Mouse (Mus musculus) adrenal gland, postnatal 0 days (tissue): ENCODE measurements around the gene Gm15217. TPM values are rescaled to one million over a fixed set of nuclear protein-coding genes. Genes with fewer than 3 reads are reported as not detected.

ENCODE experiments used
- polyA plus RNA-seq: library from polyadenylated mRNA; unstranded; fragments of >200 nt; fragmentation: Nextera tagmentation; extraction: Ambion mirVana; gene quantifications from 2 replicates; pipeline ENCODE4 v1.2.1, GENCODE M21; 2015

Gene Gm15217
- not detected in 2 replicates for polyA plus RNA-seq

DNA sequence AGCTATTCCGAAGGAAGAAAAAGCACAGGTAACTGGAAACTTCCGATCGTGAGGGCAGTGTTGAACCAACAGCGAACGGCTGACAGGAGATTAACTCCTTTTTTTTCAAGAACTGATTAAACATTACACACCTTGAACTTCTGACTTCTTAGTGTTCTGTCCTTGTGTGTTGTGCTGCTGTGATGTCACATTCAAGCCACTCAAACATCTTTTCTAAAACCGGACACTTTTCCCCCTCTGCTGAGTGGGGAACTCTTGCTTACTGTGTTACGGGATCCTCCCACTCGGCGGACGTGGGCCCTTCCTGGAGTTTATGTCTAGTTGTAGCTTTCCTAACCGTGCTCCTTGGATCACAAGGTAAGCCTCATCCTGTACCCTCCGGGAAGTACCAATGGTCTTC is at the start of gene Gm15217:
Gm15217 (plus strand) TSS at position 130 of the 400 bp plus-strand sequence.

DNA sequence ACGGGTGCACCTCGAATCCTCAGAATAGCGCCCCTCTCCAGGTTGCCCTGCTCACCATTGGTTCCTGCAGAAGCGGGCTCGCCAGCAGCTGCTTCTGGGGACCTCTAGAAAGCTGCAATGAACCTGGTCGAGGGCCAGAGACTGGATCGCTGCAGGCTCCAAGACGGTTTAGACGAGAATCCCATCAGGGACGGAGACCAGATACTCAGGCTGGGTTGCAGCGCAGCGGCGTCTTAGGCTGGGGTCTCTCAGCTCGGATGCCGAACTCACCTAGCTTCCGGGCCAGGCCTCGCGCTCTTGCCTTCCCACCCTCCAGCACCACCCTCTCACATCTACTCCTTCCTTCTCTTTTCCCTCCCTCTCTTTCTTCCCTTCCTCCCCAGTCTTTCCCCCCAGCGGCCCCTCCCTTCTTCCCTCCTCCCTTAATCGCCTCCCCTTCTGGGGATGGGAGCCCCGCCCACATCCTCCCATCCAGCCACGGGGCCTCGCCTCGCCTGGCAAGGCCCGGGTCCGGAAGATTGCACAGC is 11.1 kb downstream of the Gm15217 start, which contains the start of gene Bmp4:
Bmp4 (minus strand) TSS at position 421 of the 527 bp plus-strand sequence.

Other genes with a start within 250 kb of the Gm15217 start
- 9.8 and 10.6 TPM in 2 replicates for gene Bmp4, start 11.3 kb downstream of the Gm15217 start, polyA plus RNA-seq